Mouse (Mus musculus) urinary bladder, postnatal 10 days (tissue): ENCODE results near the gene Vmn1r67.

Experiments used
- DNase-seq: peaks from one replicate; pipeline ENCODE4 v3.0.0; 2022; ENCODE audit warnings: low spot score

Vmn1r67 gene

GRCm38 (mm10) chr7:10443031-10443430, at the start of gene Vmn1r67:
Gene Vmn1r67, plus strand, starts transcription at chr7:10443331.
- DNase-seq, result no peak

- no peak for DNase-seq
These were observed 15.0 kb downstream of the Vmn1r67 start for GRCm38 (mm10) chr7:10458166-10458565.

GRCm38 (mm10) chr7:10479813-10480212, 36.7 kb downstream of the Vmn1r67 start:
- DNase-seq, result no peak

- DNase-seq, result no peak
These were observed 37.6 kb downstream of the Vmn1r67 start for GRCm38 (mm10) chr7:10480588-10481233.

GRCm38 (mm10) chr7:10494786-10495521, 51.8 kb downstream of the Vmn1r67 start, which contains the start of gene Zik1:
Gene Zik1, minus strand, starts transcription at chr7:10495394.
- DNase-seq, result no peak

- no peak for DNase-seq
These were observed 52.4 kb downstream of the Vmn1r67 start for GRCm38 (mm10) chr7:10495578-10495977.
